Mouse (Mus musculus) thymus, adult 2 months (tissue): ENCODE data around the gene Svs6.

Experiments used
- CTCF ChIP-seq: fragments of 200-500 bp; IDR thresholded peaks from 2 replicates; pipeline ENCODE4 v1.5.1; 2012; ENCODE audit warnings: mild to moderate bottlenecking, control low read depth, low read length, moderate library complexity, borderline replicate concordance; ENCODE audit not compliant: control insufficient read depth, poor library complexity, insufficient read depth; ENCODE audit errors: extremely low read depth
- POLR2A ChIP-seq: fragments of 200-500 bp; IDR thresholded peaks from 2 replicates; pipeline ENCODE4 v1.6.1; 2012; ENCODE audit warnings: mild to moderate bottlenecking, low read length, control low read depth, moderate library complexity; ENCODE audit not compliant: control insufficient read depth, poor library complexity, insufficient read depth; ENCODE audit errors: extremely low read depth

DNA sequence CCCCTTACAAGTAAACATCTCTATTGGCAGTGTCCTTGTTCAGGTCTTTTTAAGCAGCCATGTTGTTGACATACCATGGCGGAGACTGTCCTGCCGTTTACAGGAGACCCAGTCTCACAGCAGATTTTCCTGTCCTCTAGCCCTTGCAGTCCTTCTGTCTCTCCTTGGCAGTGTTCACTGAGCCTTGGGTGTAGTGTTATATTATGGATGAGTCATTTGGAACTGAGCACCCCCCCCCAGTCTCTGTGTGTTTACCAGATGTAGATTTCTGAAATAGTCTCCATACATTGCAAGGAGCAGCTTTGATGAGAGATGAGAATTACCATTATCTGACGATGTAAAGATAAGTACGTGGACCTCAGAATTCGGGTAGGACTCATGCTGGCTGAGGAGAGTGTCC lies 4.0 kb upstream of the Svs6 start:
- no peak for TF ChIP-seq POLR2A
- TF ChIP-seq CTCF: no peak
